Mouse (Mus musculus): ENCODE results near the gene Med27.

The Med27 gene

GRCm38 (mm10) chr2:29391996-29392395, 45.4 kb downstream of the Med27 start:
- DNase-seq (ENCODE audit: low read depth in 2 of 2, low spot score in 2 of 2) = no peak

GRCm38 (mm10) chr2:29400234-29400633, 53.6 kb downstream of the Med27 start:
- DNase-seq (ENCODE audit: low read depth in 2 of 2, low spot score in 2 of 2) = no peak

DNA sequence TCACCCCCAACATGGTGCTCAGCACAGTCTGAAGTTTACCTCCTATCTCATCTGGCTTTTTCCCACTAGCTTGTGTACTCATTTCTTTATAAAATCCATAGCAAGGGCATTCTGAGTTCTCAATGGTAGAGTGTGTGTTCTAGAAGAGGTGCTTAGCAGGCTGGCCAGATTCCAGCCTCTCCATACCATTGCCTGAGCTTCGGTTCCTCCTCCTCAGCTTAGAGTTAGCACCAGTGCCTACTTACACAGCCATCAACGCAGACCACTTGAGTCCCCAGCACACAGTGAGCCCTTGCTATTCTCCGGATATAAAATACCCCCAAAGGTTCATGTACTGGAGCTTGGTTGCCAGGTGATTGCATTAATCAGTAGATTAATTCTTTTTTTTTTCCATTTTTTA, 54.2 kb downstream of the Med27 start:
- no peak for DNase-seq (ENCODE audit: low read depth in 2 of 2, low spot score in 2 of 2)

DNA sequence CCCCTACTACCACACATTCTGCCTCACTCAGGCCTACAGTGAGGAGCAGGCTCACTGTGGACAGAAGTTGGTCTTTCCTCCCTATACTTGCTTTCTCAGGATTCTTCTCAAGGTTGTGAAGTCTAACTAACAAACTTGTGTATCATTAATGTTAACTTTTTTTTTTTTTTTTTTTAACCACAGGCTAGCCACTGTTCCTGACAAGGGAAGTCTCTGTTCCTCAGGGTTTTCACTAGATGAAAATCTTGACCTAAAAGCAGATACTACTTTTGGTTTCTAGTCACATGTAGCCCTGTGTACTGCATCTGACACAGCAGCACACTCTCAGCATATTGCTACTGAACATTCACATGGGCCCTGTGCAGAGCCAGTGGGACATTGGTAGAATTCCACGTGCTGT, 55.2 kb downstream of the Med27 start:
- DNase-seq (ENCODE audit: low read depth in 2 of 2, low spot score in 2 of 2) = no peak

DNA sequence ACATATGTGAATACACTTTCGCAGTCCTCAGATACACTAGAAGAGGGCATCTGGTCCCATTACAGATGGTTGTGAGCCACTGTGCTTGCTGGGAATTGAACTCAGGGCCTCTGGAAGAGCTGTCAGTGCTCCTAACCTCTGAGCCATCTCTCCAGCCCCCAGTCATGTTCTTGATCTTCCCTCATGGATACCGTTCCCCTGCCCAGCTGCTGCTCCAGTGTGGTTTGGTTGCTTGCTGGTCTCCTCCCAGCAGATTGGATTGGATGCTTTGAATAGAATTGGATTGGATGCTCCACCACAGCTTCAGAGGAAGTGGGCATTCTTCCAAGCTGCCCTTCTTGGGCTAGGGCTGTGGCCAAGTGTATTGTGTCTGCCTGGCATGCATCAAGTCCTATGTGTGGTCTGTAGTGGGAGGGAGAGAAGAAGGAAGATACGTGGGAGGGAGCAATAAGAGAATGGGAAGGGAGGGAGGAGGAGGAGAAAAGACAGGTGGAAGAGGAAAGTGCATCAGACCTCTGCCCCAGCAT, 56.0 kb downstream of the Med27 start:
- DNase-seq (ENCODE audit: low read depth in 2 of 2, low spot score in 2 of 2) = no peak

DNA sequence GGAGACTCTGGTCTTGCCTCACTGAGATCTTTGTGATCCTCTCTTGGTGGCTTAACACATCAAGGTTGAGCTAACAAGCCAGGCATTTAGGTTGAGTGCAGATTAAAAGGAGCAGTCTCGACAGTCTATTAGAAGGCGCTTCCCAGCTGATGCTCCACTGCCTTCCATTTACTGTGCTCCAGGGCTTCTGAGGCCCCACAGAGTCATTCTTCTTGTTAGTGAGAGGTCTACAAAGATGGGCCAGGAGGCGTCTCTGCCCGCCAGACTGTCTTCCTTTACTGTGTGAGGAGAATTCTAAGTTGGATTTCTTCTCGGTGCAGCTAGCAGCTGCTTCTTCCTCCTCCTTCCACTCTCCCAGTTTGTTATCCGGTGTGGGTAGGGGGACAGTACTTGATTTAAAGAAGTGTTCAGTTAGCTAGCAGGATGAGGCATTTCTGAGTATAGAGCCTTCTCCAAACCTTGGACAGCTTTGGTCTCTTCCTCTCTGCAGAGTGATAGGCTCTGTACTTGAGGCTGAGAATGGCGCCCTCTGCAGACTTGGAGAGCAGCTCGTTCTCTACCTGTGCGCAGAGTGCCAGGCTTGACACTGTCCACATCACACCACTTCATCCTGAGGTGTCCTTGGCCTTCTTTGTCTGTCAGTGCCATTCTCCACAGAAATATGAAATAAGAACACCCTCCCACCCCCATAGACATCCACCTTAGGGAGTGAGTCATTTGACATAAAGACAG, 57.3 kb downstream of the Med27 start:
- no peak for DNase-seq (ENCODE audit: low read depth in 2 of 2, low spot score in 2 of 2)

DNA sequence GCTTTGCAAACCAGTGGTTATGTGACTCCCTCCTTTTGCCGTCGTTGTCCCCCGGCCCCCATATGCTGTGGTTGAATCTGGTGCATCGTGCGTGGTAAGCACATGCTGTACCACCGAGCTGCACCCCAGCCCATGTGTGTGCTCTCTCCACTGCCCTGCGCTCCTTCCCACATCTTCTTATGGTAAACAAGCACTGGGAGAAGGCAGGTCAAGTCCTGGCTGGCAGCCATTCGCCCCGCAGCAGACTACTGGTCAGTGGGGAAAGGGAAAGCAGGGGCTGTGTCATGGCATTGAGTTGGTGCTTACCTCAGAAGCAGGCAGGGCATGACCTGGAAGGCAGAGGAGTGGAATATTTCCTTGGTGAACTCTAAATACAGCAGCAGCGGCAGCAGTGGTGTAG, 58.3 kb downstream of the Med27 start:
- DNase-seq (ENCODE audit: low read depth in 2 of 2, low spot score in 2 of 2) = no peak

DNA sequence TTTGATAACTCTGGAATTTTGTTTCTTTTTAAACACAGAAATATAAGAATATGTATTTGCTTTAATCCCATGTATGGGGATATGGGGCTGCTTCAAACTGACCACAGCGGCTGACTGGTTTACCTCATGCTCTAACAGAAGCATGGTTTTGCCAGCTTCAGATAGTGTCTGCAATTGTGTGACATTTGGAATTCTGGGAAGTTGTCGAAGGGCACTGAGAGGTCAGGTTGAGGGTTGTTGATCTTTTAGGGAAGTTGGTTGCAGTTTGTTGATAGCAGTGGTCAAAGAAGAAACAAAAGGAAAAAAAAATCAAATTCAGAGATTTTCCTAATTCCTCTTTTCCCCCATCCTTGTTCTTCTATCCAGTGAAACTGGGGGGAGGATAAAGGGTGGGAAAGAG, 59.2 kb downstream of the Med27 start:
- no peak for DNase-seq (ENCODE audit: low read depth in 2 of 2, low spot score in 2 of 2)

- DNase-seq (ENCODE audit: low read depth in 2 of 2, low spot score in 2 of 2) = no peak
These were observed 60.7 kb downstream of the Med27 start for GRCm38 (mm10) chr2:29407350-29407749.

DNA sequence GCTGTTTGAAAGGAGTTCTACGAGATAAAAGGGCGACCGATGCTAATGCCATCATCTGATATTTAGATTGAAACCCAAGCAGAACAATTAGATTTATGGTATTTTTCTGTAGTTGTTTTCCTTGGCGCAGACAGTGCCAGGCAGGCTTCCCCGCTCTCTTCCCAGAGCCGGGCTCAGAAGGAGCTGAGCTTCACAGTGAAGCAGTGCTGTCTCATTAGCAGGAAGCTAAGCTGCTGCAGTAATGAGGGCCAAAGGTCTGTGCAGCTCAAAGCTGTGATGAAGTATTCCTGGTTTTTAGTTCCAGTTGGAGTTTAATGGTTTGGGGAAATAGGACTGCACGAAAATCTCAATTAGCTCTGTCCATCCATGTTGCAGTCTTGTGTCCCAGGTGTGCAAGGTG, 61.1 kb downstream of the Med27 start:
- DNase-seq (ENCODE audit: low read depth in 2 of 2, low spot score in 2 of 2) = no peak

GRCm38 (mm10) chr2:29410884-29411283, 64.3 kb downstream of the Med27 start:
- DNase-seq (ENCODE audit: low read depth in 2 of 2, low spot score in 2 of 2) = no peak

DNA sequence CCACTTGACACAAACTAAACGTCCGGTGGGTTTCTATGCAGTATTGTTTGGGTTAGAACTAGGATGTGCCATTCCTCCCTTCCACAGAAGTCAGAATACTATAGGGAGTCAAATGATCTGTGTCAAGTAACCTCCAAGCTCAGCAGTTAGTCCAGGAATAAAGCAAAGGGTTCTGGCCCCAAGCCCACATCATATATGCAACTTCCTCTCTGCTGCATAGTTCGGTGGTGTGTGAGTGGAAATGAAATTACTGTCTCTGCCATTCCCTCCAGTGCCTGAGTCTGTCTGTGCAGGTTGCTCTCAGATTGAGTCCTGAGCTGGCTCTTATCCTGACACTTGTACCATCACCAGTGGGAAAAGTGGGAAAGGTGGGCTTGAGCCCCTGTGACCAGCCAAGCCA, 65.8 kb downstream of the Med27 start:
- no peak for DNase-seq (ENCODE audit: low read depth in 2 of 2, low spot score in 2 of 2)

DNA sequence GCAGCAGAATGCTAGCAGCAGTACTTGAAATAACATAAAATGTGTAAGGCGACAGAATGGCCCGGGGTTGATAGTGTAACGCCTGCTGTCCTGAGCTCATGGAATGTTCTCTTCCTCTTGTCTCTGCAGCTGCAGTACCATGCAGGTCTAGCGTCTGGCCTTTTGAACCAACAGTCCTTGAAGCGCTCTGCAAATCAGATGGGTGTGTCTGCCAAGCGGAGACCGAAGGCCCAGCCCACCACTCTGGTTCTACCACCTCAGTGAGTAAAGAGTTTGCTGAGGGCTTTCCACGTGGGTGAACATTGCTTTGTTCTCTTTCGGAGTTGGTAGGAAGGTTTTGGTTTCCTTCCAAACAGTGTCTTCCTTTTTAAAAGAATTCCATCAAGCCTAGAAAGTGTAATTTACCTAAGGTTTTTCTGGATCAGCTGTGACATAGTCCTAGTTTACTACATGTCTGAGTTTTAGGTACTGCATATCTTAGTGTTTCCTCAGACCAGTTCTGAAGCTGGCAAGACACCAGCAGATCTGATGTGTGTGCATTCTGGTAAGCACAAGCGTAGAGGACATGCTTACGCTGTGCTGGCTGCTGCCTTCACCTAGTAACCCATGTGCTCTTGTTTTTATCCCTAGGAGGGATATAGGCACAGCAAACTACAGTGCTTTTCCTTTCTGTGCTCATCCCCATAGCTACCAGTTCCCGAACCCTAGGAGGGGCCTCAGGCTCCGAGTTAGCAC, 66.8 kb downstream of the Med27 start:
- DNase-seq (ENCODE audit: low read depth in 2 of 2, low spot score in 2 of 2) = no peak

- no peak for DNase-seq (ENCODE audit: low read depth in 2 of 2, low spot score in 2 of 2)
These were observed 68.3 kb downstream of the Med27 start for GRCm38 (mm10) chr2:29414852-29415473.

DNA sequence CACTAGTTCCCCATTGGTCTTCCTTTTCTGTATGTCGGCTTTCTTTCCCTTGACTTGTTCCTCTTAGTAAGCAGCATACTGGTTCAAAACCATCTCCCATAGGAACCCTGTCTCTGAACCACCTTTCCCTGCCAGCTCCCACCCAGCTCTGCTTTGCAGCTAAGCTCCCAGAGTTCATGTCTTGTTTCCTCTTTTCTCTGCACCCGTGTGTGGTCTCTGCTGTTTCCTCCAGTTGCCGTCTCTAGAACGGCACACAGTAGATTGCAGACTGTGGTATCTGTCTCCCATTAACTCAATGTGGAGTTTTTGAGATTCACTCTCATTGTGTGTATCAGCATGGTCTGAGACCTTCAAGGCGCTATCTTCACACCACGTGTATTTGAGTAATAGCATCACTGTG, 71.9 kb downstream of the Med27 start:
- DNase-seq (ENCODE audit: low read depth in 2 of 2, low spot score in 2 of 2) = no peak

DNA sequence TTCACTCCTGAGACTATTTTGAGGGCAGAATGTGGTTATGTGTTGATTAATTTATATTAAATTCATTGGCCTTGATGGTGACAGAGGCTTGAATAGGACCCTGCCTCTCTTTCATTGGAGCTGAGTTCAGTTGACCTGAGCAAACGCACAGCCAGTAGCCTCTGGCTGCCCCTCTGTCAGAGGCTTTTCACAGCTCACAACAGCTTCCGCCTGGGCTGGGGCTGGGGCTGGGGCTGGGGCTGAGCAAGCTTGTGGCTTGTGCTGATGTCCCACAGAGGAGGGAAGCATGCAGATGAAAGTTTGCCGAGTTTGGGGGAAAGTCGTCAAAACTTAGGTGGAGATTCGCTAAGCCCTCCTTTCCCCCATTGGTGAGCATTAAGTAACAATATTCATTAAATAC, 72.8 kb downstream of the Med27 start:
- DNase-seq (ENCODE audit: low read depth in 2 of 2, low spot score in 2 of 2) = no peak

DNA sequence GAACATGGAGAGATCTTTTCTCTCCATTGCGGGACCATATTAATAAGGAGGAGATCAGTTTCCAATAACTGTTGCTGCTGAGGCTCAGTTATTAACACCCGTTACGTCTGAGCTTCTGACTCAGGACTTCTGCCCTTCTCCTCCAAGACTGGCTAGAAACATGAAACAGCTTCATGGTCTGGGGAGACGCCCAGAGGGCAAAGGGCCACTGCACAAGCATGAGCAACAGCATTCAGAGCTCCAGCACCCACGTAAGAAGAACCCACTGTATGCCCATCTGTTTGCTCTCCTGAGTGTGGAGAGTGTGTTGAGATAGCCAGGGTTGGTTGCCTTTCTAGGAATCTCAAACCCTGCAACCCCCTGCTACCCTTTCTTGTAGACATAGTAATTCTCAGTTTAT, 73.3 kb downstream of the Med27 start:
- no peak for DNase-seq (ENCODE audit: low read depth in 2 of 2, low spot score in 2 of 2)

- DNase-seq (ENCODE audit: low read depth in 2 of 2, low spot score in 2 of 2) = no peak
These were observed 75.7 kb downstream of the Med27 start for GRCm38 (mm10) chr2:29422126-29422840.

GRCm38 (mm10) chr2:29423059-29423458, 76.4 kb downstream of the Med27 start:
- DNase-seq (ENCODE audit: low read depth in 2 of 2, low spot score in 2 of 2) = no peak

- DNase-seq (ENCODE audit: low read depth in 2 of 2, low spot score in 2 of 2) = no peak
These were observed 78.8 kb downstream of the Med27 start for GRCm38 (mm10) chr2:29425386-29425785.

- DNase-seq (ENCODE audit: low read depth in 2 of 2, low spot score in 2 of 2) = no peak
These were observed 80.1 kb downstream of the Med27 start for GRCm38 (mm10) chr2:29426684-29427083.

All from CD8-positive naive resting alpha-beta T cell, adult 2 months (primary cell).